Mouse (Mus musculus): ENCODE results near the gene Catsper3.

DNA sequence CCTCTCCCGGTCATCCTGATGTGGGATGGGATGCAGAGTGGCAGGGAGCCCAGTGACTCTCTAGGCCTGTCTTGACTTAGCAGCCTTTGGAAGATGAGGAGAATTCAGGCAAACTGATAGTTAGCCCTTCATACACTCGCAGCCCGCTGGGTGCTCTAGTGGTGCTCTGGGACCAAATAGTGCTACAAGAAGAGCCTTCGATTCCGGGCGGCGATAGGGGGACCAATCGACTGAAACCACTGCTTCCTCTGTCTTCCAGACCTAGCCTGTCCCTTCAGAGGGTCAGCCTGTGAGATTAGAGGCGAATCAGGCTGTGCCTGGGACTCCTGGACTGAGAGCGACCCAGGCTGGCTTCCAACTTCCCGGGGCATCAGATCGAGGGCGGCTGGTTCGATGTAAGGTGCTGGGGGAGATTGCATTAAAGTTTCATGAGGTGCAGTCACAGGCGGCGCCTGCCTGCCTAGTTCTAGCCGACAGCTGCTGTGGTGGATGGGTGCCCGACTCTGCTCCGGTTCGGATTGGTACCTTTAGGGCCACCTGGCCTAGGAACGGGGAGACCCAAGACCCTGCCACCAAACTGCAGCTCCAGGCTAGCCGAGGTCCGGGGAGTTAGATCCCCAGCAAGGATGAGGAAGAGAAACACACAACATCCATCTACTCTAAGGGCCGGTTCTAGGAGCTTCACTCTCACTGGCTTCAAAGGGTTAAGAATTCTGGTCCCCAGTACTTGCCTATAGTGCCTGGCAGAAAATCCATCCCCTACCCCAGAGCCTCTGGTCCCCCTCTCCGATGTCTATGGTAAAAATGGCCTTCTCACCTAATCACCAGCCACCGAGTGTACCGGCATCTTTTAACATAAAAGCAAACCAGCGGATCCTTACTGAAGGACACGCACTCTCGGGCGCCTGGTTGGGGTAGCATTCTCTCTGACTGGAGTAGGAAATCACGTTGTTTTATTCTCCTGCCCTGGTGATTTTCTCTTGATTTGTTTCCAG is 52.7 kb downstream of the Catsper3 start:
- TF ChIP-seq POLR2A (IDR thresholded peaks at IDR 0.05; ENCODE audit: borderline replicate concordance, low read depth, low read length) (no peak), CTCF (IDR thresholded peaks at IDR 0.05; ENCODE audit: low read depth, low read length) (no peak)

All from bone marrow macrophage, adult 2 months (primary cell).